Mouse (Mus musculus): ENCODE results near the gene Plppr2.

The Plppr2 gene

GRCm38 (mm10) chr9:21936692-21937570 lies at the start of gene Plppr2:
Gene Plppr2 (plus strand): TSS chr9:21937033.
- peak; percentile 82 for ATAC-seq (ENCODE audit: low TSS enrichment)

DNA sequence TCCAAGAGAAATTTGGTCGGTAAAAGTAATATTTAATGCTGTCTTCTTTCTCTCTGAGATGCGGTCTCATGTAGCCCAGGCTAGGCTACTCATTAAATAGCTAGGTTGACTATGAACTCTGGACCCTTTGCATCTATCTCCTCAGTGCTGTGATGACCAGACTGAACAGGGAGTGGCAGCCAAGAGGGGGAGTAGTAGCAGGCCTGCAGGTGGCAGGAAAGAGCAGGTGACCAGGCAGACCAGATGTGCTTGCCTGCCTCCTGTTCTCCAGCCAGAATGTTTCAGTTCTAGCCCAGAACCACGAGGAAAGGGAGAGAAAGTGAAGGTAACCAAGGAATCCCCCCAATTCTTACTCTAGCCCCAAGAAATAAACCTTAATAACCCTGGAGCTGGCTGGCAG lies 47.6 kb upstream of the Plppr2 start:
- ATAC-seq (ENCODE audit: low TSS enrichment), result no peak

DNA sequence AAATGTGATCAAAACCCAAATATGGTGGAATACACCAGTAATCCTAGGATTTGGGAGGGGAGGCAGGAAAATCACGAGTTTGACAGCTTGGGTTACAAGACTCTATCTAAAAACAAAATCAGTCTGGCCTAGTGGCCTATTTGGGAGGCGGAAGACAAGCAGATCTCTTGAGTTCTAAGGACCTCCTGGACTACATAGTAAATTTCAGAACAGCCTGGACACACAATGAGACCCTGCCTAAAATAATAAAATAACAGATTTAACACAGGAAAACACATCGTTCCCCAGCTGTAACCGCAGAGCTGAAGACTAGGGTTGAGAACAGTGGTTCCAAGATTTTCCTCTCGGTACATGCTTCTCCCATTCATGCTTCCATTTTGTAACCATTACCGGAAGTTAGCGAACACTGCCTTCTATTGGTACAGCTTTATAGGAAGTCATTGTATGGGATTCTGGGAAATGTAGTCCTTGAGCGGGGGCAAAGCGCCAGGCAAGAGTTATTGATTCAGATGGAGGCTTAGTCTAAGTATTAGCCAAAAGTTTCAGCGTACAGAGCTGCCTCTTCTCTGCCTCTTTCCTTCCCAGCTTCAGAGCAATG lies 35.5 kb upstream of the Plppr2 start:
- ATAC-seq (ENCODE audit: low TSS enrichment), result peak; percentile 98

DNA sequence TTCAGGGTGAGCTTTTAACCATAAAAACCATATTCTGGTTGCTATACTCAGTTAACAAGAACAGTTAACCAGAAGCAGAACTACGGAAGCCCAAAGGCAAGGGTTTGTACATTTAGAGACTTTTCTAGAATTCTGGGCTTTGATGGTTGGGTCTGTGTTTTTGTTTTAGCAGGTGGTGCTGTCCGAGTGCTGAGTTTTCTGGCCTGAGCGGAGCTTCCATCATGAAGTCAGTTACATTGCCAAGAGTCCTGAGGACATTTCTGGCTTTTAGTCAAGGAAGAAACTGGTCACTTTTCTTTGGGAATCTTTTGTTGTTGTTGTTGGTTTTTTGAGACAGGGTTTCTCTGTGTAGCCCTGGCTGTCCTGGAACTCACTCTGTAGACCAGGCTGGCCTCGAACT lies 32.8 kb upstream of the Plppr2 start:
- ATAC-seq (ENCODE audit: low TSS enrichment), result no peak

DNA sequence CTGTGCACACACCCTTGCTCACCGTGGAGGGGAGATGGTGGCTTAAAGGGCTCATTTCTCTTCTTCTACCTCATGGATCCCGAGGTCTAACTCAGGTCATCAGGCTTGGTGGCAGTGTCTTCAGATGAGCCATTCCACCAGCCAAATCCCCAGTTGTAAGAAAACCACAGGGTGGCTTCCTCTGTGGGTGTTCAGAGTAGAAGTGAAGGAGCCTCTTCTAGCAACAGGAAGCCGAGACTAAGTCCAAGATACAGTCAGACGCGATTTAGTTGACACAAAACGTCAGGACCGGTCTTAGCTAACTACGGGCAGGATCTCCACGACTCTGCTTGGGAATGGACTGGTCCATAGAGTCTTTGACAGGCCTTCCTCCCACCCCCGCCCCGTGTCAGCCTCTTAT lies 28.6 kb upstream of the Plppr2 start:
- ATAC-seq (ENCODE audit: low TSS enrichment), result no peak

- ATAC-seq (ENCODE audit: low TSS enrichment), result no peak
These were observed 27.2 kb upstream of the Plppr2 start for GRCm38 (mm10) chr9:21909474-21910223.

DNA sequence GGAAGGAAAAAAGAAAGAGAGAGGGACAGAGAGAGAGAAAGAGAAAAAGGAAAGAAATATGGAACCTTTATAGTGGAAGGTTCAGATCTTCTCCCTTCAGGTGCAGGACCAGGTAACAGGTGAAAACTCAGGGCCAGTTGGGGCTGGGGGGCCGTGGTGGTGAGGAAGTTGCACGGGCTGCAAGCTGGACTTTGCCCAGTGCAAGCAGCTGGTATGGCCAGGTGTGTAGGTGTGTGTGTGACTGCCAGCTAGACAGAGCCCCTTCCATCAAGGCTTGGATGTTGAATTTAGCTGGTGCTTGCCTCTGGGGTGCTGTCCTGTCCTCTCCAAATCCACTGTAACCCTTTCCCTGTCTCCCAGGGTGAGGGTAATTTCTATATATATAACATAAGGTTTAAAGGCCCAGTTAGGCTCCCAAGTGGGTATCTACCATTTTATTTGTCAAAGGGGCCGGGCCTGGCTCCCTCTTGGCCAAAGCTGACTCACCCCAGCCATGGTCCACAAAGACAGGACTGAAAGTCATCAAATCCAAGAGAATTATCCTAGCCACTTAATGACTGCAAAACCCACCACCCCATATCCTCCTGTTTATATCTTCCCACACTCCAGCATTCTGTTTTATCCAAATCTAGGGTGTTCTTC lies 19.9 kb upstream of the Plppr2 start:
- no peak for ATAC-seq (ENCODE audit: low TSS enrichment)

GRCm38 (mm10) chr9:21917493-21918034 lies 19.3 kb upstream of the Plppr2 start:
- peak; percentile 69 for ATAC-seq (ENCODE audit: low TSS enrichment)

DNA sequence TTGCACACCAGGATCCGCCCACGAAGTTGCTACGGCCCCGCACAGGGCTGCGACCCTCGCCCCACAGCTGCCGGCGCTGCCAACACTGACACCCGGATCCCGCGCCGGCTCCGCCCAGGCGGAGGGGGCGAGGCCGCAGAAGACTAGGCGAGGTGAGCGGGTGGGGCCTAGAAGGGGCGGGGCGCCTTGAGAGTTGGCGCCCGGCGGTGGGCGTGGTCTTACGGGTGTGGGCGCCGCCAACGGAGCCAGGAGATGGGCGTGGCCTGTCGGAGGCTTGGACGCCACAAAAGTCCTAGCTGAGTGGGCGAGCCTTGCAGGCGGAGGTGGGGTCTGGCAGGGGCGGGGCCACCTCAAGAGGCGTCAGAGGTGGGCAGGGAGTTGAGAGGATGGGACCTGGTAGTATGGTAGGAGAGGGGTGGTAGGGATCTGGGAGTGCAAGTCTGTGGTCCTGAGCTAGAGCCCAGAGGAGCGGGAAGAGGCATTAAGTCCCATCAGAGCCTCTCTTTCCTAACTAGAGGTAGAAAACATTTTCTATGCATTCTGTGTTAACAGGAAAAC lies 18.7 kb upstream of the Plppr2 start, which contains the start of gene Rab3d:
Gene Rab3d (minus strand): TSS at position 158 of the 558 bp plus-strand sequence.
- ATAC-seq (ENCODE audit: low TSS enrichment), result peak; percentile 66

DNA sequence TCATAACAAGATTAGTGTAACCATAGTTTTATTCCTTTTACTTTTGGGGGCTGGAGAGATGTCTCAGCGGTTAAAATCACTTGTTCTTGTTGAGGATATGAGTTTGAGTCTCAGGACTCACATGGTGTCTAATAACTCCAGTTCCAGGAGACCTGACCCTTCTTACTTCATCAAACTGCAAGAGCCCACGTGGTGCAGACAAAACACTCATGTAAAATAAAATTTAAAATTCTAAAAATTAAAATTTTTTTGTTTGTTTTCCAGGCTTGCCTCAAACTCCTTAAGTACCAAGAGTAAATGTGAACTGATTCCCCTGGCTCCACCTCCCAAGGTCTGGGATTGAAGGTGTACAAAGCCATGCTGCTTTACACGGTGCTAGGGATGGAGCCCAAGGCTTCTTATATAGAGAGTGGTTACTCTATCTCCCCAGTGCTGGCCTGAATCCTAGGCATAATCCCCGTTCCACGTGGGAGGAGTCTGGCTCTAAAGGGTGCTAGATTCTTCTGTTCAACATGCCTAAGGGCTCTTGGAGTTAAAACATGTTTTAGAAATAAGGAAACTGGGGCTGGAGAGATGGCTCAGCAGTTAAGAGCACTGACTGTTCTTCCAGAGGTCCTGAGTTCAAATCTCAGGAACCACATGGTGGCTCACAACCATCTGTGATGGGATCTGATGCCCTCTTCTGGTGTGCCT lies 18.0 kb upstream of the Plppr2 start:
- peak; percentile 27; the same call in 1 of the 2 replicates for ATAC-seq (ENCODE audit: low TSS enrichment)

- no peak for ATAC-seq (ENCODE audit: low TSS enrichment)
These were observed 13.8 kb upstream of the Plppr2 start for GRCm38 (mm10) chr9:21923036-21923435.

DNA sequence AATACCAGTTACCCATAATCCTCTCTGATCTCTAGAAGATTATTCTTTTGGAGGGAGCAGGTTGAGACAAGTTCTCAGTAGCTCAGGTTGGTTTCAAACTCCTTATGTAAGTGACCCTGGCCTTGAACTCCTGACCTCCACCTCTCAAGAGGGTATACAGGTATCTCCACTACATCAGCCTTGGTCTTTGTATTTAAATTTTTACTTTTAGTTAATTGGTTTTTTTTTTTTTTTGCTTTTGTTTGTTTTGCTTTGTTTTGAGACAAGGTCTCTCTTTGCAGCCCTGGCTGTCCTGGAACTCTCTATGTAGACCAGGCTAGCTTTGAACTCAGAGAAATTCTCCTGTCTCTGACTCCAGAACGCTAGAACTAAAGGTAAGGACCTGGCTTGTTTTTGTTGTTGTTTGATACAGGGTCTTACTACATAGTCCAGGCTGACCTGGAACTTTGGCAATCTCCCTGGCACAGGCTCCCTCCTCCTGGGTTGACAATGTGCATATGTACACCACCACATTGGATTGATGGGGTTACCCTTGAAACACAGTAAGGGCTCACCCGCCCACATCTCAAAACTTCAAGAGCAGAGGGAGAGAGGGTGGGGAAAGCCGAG lies 13.2 kb upstream of the Plppr2 start:
- no peak for ATAC-seq (ENCODE audit: low TSS enrichment)

DNA sequence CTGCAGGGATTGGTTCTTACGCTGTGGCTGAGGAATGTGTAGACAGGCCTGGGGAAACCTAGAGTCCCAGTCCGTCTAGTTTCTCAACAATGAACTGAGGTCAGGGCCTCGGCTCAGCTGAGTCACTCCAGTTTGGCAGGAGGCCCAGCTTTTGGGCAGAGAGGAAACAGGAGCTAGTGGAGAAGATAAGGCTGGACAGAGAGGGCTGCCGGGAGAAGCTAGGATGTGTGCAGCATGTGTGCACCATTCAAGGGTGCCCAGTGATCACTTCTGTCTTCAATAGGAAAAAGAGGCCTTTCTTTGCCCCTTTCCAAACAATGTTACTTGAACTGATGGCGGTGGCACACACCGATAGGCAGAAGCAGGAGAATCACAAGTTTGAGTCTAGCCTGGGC lies 12.7 kb upstream of the Plppr2 start:
- no peak for ATAC-seq (ENCODE audit: low TSS enrichment)

- ATAC-seq (ENCODE audit: low TSS enrichment), result no peak
These were observed 11.8 kb upstream of the Plppr2 start for GRCm38 (mm10) chr9:21925034-21925433.

DNA sequence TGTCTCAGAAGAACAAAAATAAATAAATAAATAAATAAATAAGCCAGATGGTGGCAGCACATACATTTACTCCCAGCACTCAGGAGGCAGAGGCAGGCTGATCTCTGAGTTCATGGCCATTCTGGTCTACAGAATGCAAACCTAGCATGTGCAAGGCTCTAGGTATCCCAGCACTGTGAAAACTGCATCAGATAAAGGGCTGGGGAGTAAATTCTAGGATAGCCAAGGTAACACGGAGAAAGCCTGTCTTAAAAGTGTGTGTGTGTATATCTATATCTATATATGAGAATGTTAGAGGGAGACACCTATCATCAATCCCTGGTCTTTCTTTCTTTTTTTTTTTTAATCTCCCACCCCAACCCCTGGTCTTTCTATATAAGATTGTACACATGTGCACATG lies 11.3 kb upstream of the Plppr2 start:
- ATAC-seq (ENCODE audit: low TSS enrichment), result no peak

- no peak for ATAC-seq (ENCODE audit: low TSS enrichment)
These were observed 10.7 kb upstream of the Plppr2 start for GRCm38 (mm10) chr9:21926155-21926554.

GRCm38 (mm10) chr9:21926784-21927183 lies 10.0 kb upstream of the Plppr2 start:
- ATAC-seq (ENCODE audit: low TSS enrichment), result no peak

GRCm38 (mm10) chr9:21927208-21927753 lies 9.6 kb upstream of the Plppr2 start, which contains the start of the genes Ccdc159 and Tmem205:
Gene Ccdc159 (plus strand): TSS chr9:21927471.
Gene Tmem205 (minus strand): TSS chr9:21927556.
- peak; percentile 94 for ATAC-seq (ENCODE audit: low TSS enrichment)

DNA sequence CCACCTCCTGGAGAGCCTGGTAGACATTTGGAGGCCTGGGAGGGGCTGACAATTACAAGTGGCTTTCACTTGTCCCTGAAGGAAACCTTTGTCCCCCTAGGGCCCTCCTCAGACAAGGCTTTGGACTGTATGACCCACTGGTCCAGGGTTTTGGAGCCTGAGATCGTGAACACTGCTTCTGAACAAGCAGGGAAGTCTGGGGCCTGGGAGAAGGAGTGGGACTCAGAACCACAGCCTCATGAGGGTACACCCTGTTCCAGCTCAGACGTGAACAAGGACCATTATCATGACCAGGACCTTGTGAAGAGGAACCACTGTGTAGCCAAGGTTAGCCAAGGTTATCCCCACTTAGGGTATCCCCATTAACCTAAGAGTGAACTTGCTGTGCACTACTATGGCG lies 7.6 kb upstream of the Plppr2 start:
- ATAC-seq (ENCODE audit: low TSS enrichment), result no peak

- ATAC-seq (ENCODE audit: low TSS enrichment), result no peak
These were observed 4.8 kb upstream of the Plppr2 start for GRCm38 (mm10) chr9:21932006-21932405.
